Mouse (Mus musculus): ENCODE data around the gene Gnas. TPM values are rescaled to one million over a fixed set of nuclear protein-coding genes. Genes with fewer than 3 reads are reported as not detected.

The Gnas gene
- polyA plus RNA-seq, 1 experiment from 2014 or later = 2,102 TPM

DNA sequence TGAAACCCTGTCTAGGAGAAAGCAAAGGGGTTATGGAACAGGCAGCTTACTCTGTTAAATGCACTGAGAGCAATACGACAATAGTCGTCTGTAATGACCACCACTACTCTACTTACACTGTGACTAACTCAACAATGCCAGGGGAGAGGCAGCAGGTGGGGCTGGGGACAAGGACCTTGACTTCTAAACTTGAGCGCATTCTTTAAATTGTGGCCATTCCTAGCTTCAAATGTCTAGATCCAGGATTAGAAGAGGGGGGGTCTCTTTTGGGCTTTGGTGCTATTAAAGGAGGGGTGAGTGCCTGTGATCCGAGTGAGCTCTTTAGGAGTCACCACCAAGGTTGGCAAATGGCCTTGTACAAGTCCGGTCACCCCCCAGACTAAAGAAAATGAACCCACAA, 11.0 kb upstream of the Gnas start:
- H3K4me3 ChIP-seq (replicated peaks) = no peak overlapping the region
- 0 out of 2 replicates have a peak overlapping the region, but pooled peaks have one; percentile 55 for H3K27ac ChIP-seq (replicated peaks)
- H3K4me1 ChIP-seq = no peaks in the 10 kb centered on the region
- H3K9ac ChIP-seq = no peak overlapping the region
- ATAC-seq (ENCODE audit: insufficient number of reproducible peaks, low FRiP score, low TSS enrichment, low read depth) = no peak
- H3K27me3 ChIP-seq = no peaks in the 10 kb centered on the region
- 0 out of 2 replicates have a peak, but pooled peaks cover 1% of the 10 kb centered on the region for H3K36me3 ChIP-seq
- no peak overlapping the region for H3K4me2 ChIP-seq (replicated peaks)
- 78% methylated on average over 5 of the region's 5 CpGs for WGBS
- no peaks in the 10 kb centered on the region for H3K9me3 ChIP-seq (replicated peaks)

DNA sequence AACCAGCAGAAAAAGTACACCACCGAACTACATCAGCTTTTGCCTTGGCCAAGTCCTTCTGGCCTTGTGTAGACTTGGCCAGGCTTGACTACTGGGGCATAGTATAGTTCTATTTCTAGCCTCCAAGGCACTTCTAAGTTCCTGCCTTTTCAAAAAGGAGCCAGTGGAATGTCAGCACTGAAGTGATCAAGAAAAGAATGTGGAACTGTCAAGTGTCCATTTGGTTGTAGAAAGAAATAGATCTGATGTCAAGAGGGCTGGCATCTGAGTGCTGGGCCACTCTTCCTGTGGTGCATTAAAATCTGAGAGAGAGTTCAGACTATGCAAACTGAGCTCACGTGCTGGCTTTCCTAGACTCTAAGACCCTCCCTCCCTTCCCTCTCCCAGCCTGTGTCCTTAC, 10.2 kb upstream of the Gnas start:
- ATAC-seq (ENCODE audit: insufficient number of reproducible peaks, low FRiP score, low TSS enrichment, low read depth) = no peak
- Histone ChIP-seq H3K9me3 (replicated peaks) (no peaks in the 10 kb centered on the region), H3K36me3 (no peaks in the 10 kb centered on the region), H3K27me3 (no peaks in the 10 kb centered on the region), H3K27ac (replicated peaks) (no peak overlapping the region), H3K4me2 (replicated peaks) (no peak overlapping the region), H3K9ac (no peak overlapping the region), H3K4me3 (replicated peaks) (no peak overlapping the region), H3K4me1 (no peaks in the 10 kb centered on the region)
- 63% methylated on average over 2 of the region's 2 CpGs for WGBS

DNA sequence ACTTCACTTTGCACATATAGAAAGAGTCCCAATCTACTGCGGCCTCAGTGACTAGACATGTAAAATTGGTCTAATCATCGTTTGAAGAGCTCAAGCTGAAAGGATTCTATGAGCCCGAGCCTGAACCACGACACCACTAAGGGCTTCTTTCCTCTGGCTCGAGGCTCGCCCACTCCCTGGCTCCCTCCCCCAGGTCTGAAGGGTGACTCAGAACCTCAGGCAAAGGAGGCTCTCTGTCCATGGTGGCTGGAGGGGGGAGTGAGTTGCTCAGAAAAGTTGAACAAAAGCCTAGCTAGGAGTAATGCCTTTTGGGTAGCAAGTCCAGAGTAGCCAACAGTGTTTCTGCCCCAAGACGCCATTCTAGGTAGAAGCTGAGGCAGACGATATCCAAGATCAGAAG, 4.3 kb upstream of the Gnas start:
- no peak overlapping the region for H3K4me2 ChIP-seq (replicated peaks)
- ATAC-seq (ENCODE audit: insufficient number of reproducible peaks, low FRiP score, low TSS enrichment, low read depth) = no peak
- H3K4me3 ChIP-seq (replicated peaks) = no peak overlapping the region
- WGBS = 73% methylated on average over 8 of the region's 8 CpGs
- H3K9ac ChIP-seq = no peak overlapping the region
- 0 out of 2 replicates have a peak, but pooled peaks cover 6% of the 10 kb centered on the region for H3K9me3 ChIP-seq (replicated peaks)
- peaks cover 44% of the 10 kb centered on the region for H3K36me3 ChIP-seq
- H3K27me3 ChIP-seq = peaks cover 15% of the 10 kb centered on the region
- no peak overlapping the region for H3K27ac ChIP-seq (replicated peaks)
- peaks cover 8% of the 10 kb centered on the region; the same call in 1 of the 2 replicates for H3K4me1 ChIP-seq

DNA sequence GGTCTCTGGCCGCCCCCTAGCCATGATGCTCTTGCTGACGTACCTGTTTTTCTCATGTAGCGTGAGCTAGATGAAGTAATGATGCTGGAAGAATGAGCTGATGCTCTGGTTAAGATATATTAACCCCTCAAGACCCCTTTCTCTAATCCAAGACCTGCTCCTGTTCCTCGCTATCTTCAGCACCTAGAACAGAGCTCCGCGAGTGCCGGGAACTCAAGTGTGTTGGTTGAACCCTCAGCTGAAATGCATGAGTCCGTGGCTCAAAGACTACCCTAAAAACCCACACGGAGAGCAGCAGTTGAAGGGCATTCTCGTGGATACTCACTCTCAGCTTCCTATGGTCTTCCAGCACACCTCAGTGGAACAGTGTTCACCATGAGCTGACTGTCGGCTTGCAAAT, 779 bp upstream of the Gnas start:
- H3K9ac ChIP-seq = no peak overlapping the region
- no peak overlapping the region for H3K27ac ChIP-seq (replicated peaks)
- peaks cover 48% of the 10 kb centered on the region for H3K27me3 ChIP-seq
- H3K9me3 ChIP-seq (replicated peaks) = peaks cover 13% of the 10 kb centered on the region; the same call in 1 of the 2 replicates
- peak overlapping the region; percentile 47 for H3K4me2 ChIP-seq (replicated peaks)
- WGBS = 52% methylated on average over 11 of the region's 11 CpGs
- peak overlapping the region; percentile 40 for H3K4me3 ChIP-seq (replicated peaks)
- peaks cover 77% of the 10 kb centered on the region for H3K36me3 ChIP-seq
- ATAC-seq (ENCODE audit: insufficient number of reproducible peaks, low FRiP score, low TSS enrichment, low read depth) = no peak
- peaks cover 8% of the 10 kb centered on the region; the same call in 1 of the 2 replicates for H3K4me1 ChIP-seq

DNA sequence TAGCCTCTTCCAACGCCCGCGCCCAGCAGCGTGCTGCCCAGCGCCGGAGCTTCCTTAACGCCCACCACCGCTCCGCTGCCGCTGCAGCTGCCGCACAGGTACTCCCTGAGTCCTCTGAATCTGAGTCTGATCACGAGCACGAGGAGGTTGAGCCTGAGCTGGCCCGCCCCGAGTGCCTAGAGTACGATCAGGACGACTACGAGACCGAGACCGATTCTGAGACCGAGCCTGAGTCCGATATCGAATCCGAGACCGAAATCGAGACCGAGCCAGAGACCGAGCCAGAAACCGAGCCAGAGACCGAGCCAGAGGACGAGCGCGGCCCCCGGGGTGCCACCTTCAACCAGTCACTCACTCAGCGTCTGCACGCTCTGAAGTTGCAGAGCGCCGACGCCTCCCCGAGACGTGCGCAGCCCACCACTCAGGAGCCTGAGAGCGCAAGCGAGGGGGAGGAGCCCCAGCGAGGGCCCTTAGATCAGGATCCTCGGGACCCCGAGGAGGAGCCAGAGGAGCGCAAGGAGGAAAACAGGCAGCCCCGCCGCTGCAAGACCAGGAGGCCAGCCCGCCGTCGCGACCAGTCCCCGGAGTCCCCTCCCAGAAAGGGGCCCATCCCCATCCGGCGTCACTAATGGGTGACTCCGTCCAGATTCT, 812 bp downstream of the Gnas start:
- ATAC-seq (ENCODE audit: insufficient number of reproducible peaks, low FRiP score, low TSS enrichment, low read depth) = no peak
- 49% methylated on average over 58 of the region's 58 CpGs for WGBS
- H3K36me3 ChIP-seq = peaks cover 74% of the 10 kb centered on the region
- 0 out of 2 replicates have a peak overlapping the region, but pooled peaks have one; percentile 1 for H3K27ac ChIP-seq (replicated peaks)
- peak overlapping the region; percentile 40 for H3K4me3 ChIP-seq (replicated peaks)
- peaks cover 8% of the 10 kb centered on the region; the same call in 1 of the 2 replicates for H3K4me1 ChIP-seq
- H3K27me3 ChIP-seq = peaks cover 48% of the 10 kb centered on the region
- peak overlapping the region; percentile 47 for H3K4me2 ChIP-seq (replicated peaks)
- peaks cover 13% of the 10 kb centered on the region; the same call in 1 of the 2 replicates for H3K9me3 ChIP-seq (replicated peaks)
- H3K9ac ChIP-seq = 0 out of 2 replicates have a peak overlapping the region, but pooled peaks have one; percentile 12

DNA sequence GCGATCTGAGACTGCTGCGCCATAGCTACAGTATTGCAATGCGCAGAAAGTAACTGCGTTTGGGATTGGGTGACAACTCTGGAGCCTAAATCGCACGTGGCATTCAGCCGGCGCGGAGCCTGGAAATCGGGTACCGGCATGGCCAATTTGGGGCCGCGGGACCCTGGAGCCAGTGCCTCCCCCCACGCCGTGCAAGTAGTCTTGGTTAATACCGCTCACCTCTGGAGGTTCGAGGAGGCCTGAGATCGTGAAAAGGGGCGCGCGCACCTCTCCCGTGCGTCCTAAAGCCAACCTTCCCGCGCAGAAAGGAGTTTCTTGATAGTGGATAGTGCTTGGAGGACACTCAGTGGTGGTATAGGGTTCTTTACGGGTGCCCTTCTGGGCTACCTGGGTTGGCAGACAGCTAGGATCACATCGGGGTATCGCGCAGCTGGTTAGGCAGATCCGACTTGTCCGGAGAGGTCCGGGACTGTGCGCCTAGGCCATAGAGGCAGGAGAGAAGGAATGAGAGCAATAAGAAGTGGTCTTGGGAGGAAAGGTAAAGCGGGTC, 1.9 kb downstream of the Gnas start:
- WGBS = 47% methylated on average over 34 of the region's 34 CpGs
- no peak for ATAC-seq (ENCODE audit: insufficient number of reproducible peaks, low FRiP score, low TSS enrichment, low read depth)
- Histone ChIP-seq H3K27me3 (peaks cover 48% of the 10 kb centered on the region), H3K36me3 (peaks cover 68% of the 10 kb centered on the region), H3K4me3 (replicated peaks) (peak overlapping the region; percentile 40), H3K4me2 (replicated peaks) (peak overlapping the region; percentile 15; the same call in 1 of the 2 replicates), H3K27ac (replicated peaks) (no peak overlapping the region), H3K9me3 (replicated peaks) (peaks cover 13% of the 10 kb centered on the region; the same call in 1 of the 2 replicates), H3K4me1 (peaks cover 18% of the 10 kb centered on the region), H3K9ac (no peak overlapping the region)

DNA sequence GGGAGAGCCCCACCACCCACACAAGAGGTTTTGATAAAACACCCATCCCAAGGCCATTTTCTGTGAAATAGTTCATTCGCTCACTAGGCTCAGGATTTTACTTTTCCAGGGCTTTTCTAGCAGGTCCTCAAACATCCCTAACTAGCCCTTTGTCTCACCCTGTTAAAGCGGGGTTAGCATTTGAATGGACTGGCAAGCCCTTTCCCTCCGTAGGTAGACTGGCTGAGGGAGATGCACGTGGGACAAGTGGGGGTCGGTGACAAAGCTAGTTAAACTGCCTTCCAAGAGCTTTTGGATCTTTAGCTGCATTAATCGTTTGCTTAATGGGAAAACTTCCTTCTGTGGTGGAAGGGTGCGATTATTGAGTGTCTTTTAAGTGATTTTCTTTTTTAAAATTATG, 3.8 kb downstream of the Gnas start:
- no peak overlapping the region for H3K27ac ChIP-seq (replicated peaks)
- peaks cover 51% of the 10 kb centered on the region for H3K36me3 ChIP-seq
- peaks cover 48% of the 10 kb centered on the region for H3K27me3 ChIP-seq
- H3K4me3 ChIP-seq (replicated peaks) = peak overlapping the region; percentile 40; the same call in 1 of the 2 replicates
- WGBS = 43% methylated on average over 7 of the region's 7 CpGs
- H3K9me3 ChIP-seq (replicated peaks) = peaks cover 13% of the 10 kb centered on the region; the same call in 1 of the 2 replicates
- ATAC-seq (ENCODE audit: insufficient number of reproducible peaks, low FRiP score, low TSS enrichment, low read depth) = no peak
- H3K4me2 ChIP-seq (replicated peaks) = 0 out of 2 replicates have a peak overlapping the region, but pooled peaks have one; percentile 8
- peaks cover 37% of the 10 kb centered on the region for H3K4me1 ChIP-seq
- H3K9ac ChIP-seq = no peak overlapping the region

DNA sequence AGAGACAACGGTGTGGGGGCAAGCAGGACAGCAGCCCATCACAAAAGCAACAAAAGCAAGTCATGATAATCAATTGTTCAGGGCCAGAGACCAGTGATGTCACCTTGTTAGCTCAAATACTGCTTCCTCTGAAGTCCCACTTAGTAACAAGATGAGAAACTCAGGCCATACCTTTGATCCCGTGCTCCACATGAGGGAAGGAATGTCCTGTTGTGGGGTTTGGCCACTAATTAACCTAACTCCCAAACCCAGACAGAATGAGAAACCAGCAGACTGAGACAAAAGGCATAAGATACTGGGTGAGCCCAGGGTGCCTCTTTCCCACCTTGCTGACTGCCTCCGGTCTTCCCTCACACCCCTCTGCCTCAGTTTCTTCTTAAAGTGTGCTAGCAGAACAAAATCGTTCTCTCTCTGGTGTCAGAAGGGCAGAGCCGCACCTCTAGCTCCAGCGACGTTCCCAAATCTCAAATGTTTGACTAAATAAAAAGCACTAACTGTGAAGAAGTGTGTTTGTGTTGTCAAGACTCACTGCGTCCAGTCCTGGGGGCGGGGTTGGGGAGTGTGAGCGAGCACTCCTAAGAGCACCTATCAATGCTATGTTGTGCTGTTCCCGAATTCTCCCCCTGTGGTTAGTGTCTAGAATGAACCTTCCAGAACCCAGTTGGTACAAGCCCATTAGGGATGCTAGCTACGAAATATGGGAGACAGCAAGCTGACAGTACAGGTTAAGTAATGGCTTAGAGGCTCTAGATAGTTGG, 4.7 kb downstream of the Gnas start:
- H3K4me2 ChIP-seq (replicated peaks) = no peak overlapping the region
- H3K4me3 ChIP-seq (replicated peaks) = no peak overlapping the region
- H3K9ac ChIP-seq = no peak overlapping the region
- H3K36me3 ChIP-seq = peaks cover 42% of the 10 kb centered on the region
- H3K9me3 ChIP-seq (replicated peaks) = peaks cover 13% of the 10 kb centered on the region; the same call in 1 of the 2 replicates
- ATAC-seq (ENCODE audit: insufficient number of reproducible peaks, low FRiP score, low TSS enrichment, low read depth) = no peak
- no peak overlapping the region for H3K27ac ChIP-seq (replicated peaks)
- WGBS = 69% methylated on average over 12 of the region's 12 CpGs
- H3K27me3 ChIP-seq = peaks cover 41% of the 10 kb centered on the region
- peaks cover 36% of the 10 kb centered on the region for H3K4me1 ChIP-seq

DNA sequence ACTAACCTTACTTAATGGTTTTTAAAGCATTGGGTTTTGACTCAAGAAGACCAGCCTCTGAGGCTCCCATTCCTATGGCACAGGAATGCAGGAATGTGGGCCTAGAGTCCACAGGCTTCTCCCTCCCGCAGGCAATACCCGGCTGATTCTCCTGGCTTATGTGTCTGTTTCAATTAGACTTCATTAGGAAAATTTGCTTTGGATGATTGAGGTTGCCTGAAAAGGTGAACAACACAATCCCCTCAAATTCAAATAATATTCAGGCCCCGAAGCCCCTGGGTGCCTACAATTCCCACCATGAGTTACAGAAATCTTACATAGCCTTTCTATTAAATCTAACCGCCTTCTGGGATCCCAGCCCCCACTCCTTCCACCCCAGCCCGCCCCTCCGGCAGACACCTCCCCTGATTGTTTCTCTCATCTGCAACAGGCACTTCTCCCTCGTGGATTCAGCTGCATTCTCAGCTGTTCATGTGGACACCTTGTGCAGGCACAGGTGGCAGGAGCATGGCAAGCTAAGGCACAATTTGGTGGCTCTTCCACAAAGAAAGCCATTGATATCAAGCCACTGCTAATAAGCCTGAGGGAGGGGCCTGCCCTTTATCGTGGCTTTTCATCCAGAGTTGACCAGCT, 7.0 kb downstream of the Gnas start:
- 0 out of 2 replicates have a peak overlapping the region, but pooled peaks have one; percentile 10 for H3K4me3 ChIP-seq (replicated peaks)

DNA sequence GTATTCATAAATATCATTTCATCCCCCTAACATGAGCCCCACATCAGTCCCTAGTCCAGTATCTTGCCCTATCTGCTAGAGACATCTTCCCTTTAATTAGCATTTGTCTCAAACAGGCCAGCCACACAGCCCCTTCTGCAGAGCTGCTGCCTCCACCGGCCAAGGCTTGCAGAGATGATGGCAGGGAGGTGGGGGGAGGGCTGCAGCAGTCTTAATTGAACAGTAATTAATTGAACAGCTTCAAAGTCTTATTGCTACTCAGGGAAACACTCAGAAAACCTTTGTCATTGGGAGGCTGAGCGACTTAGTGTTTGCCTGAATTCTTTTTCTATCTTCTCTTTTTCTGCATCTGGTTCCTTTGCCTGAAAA, 7.5 kb downstream of the Gnas start:
- peaks cover 14% of the 10 kb centered on the region for H3K27me3 ChIP-seq
- no peak for ATAC-seq (ENCODE audit: insufficient number of reproducible peaks, low FRiP score, low TSS enrichment, low read depth)
- 12% methylated on average over 2 of the region's 2 CpGs for WGBS
- peaks cover 14% of the 10 kb centered on the region for H3K36me3 ChIP-seq
- H3K4me3 ChIP-seq (replicated peaks) = 0 out of 2 replicates have a peak overlapping the region, but pooled peaks have one; percentile 10
- H3K27ac ChIP-seq (replicated peaks) = 0 out of 2 replicates have a peak overlapping the region, but pooled peaks have one; percentile 22
- H3K9me3 ChIP-seq (replicated peaks) = peaks cover 13% of the 10 kb centered on the region
- peak overlapping the region; percentile 41 for H3K4me2 ChIP-seq (replicated peaks)
- H3K4me1 ChIP-seq = peaks cover 38% of the 10 kb centered on the region
- H3K9ac ChIP-seq = no peak overlapping the region

More for the DNA sequence above, 7.0 kb downstream of the Gnas start:
- ATAC-seq (ENCODE audit: insufficient number of reproducible peaks, low FRiP score, low TSS enrichment, low read depth) = no peak
- H3K27ac ChIP-seq (replicated peaks) = 0 out of 2 replicates have a peak overlapping the region, but pooled peaks have one; percentile 22
- peak overlapping the region; percentile 41 for H3K4me2 ChIP-seq (replicated peaks)
- no peak overlapping the region for H3K9ac ChIP-seq
- peaks cover 19% of the 10 kb centered on the region for H3K27me3 ChIP-seq
- 32% methylated on average over 8 of the region's 8 CpGs for WGBS
- peaks cover 35% of the 10 kb centered on the region for H3K4me1 ChIP-seq
- peaks cover 8% of the 10 kb centered on the region for H3K9me3 ChIP-seq (replicated peaks)
- H3K36me3 ChIP-seq = peaks cover 19% of the 10 kb centered on the region
